Mouse (Mus musculus): Measurements from ENCODE around the gene Rasl2-9.
"Not testable (repeated sequence)": the region's sequence is repeated elsewhere in the genome, so short reads cannot be mapped to it uniquely, and the experiment has no call there.

The Rasl2-9 gene

DNA sequence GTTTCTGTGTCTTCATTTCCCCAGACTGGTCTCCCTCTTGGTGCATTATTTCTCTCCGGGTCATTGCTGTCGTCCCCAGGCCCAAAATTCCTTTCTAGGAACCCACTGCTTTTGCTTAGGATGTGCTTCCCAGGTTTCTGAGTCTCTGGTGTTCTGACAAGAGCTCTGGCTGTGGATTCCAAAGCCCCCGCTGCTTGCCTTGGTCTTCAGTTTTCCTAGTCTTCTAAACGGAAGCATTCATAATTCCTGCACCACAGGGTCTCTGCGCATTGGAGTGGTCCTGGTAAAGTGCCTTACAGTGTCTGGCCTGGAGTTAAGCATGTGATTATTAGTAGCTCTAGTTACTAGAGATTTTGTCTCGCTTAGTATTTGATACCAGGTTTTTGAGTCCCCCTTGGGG, 44.9 kb downstream of the Rasl2-9 start:
- DNase-seq (ENCODE audit: low spot score) = no peak

DNA sequence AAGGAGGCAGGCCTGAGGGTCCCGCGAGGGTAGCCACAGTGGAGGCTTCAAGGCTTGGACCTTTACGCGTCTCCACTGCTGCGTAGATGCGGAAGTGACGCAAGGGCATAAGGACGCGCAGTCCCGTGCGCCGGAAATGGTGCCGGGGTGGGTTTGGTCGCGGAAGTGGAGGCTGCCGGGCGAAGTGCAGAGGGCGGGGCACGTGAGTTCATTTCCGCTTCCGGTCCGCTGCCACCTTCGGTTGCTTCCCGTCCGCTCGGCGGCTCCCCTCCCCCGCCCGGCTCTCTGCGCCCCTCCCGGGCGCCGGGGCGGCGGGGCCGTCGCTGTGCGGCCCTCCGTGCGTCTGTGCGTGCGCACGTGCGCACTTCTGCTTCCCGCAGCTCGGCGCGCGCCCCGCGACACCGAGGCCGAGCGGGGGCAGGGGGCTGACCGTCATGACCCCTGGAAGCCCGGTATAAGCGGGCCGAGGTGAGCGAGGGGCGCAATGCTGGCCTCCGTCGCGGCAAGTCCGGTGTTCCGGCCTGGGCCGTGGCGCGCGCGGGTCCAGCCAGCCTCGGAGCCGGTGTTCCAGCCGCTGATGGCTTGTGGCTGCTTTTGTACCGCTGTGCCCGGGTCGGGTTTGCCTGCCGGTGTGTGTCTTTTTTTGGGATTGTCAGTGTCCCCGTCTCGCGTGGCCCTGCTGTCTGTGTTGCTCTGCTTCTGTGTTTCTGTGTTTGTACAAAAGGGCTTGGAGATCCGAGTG, 45.6 kb downstream of the Rasl2-9 start, which contains the start of gene Epn1:
Epn1 (plus strand) TSS at position 226 of the 742 bp plus-strand sequence.
- DNase-seq (ENCODE audit: low spot score) = peak; percentile 92

DNA sequence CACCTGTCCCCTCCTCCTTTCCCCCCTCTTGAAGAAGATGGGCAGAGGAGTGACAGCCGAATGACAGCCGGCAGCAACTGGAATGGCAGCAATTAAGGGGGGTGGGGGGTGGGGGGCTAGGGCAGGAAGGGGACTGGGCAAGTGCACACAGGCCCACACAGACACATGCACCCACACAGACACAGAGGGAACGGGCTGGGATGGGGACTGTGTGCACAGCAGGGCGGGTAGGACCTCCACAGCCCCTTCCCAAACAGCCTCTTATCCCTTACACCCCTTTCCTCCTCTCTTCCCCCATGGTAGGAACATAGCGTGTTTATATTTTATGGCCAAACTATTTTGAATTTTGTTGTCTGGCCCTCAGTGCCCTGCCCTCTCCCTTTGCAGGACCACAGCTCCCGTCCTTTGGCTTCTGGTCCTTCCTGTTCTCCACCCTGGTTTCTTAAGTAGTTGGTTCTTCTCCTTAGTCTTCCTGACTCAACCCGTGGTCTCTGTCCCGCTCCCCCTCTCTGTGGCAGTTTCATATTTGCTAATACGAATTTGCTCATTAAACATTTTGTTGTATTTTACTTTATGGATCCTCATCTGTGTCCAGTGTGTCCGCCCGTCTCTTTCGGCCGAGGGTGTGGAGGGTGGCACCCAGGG, 46.3 kb downstream of the Rasl2-9 start:
- DNase-seq (ENCODE audit: low spot score) = not testable (repeated sequence)

DNA sequence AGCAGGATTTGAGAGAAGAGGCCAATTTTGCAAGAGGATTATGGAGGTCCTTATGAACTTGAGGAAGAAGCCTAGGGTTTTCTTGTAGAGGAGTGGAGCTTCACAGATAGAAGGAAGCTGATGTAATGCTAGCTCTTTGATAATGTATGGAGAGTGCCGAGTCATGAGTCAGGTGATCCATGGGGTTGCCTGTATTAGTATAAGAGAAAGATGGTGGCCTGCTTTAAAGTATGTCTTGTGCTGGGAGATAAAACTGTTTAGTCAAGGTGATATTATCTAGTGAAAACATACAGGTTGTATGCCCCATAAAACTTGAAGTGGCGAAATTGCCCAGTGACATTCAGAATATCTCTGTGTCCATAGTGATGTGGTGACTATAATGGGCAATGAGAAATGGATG, 48.8 kb downstream of the Rasl2-9 start:
- peak; percentile 67 for DNase-seq (ENCODE audit: low spot score)

DNA sequence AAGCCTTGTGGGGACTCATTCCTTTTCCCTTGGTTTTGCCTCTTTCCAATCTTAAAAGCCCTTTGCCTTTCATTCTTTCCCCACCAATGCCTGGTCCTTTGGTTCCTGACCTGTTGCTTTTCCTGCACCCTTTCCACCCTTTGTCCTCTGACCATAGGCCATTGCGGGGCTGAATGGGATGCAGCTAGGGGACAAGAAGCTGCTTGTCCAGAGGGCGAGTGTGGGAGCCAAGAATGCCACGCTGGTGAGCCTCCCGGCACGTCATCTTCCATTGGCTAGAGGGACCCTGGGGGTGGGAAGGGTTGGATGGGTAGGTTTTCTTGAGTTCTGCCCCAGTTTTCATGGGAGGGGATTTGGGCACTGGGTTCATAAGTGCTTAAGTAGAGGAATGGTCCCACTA, 50.8 kb downstream of the Rasl2-9 start:
- DNase-seq (ENCODE audit: low spot score) = no peak
